Mouse (Mus musculus) stomach, postnatal 0 days (tissue): Measurements from ENCODE around the gene Isy1. TPM values are rescaled to one million over a fixed set of nuclear protein-coding genes. Genes with fewer than 3 reads are reported as not detected.
"Not testable (repeated sequence)": the region's sequence is repeated elsewhere in the genome, so short reads cannot be mapped to it uniquely, and the experiment has no call there.

Experiments used
- ATAC-seq: fragments of 200-750 bp; cut with Nextera tagmentation; 2 replicates; pipeline ENCODE4 v1.8.0; 2017; ENCODE audit not compliant: low FRiP score, low TSS enrichment
- DNase-seq: peaks from one replicate; pipeline ENCODE4 v3.0.0-alpha.2; 2016; ENCODE audit warnings: low spot score
- H3K27ac ChIP-seq: fragments of 300-500 bp; sonication (generic); replicated peaks from 2 replicates; pipeline ENCODE4 v1.5.1; 2014; ENCODE audit warnings: mild to moderate bottlenecking, control low read depth
- H3K27me3 ChIP-seq: fragments of 300-500 bp; sonication (generic); 2 replicates; pipeline ENCODE4 v1.6.1; 2014; ENCODE audit warnings: low read length; ENCODE audit not compliant: control insufficient read depth, insufficient read depth
- H3K36me3 ChIP-seq: fragments of 300-500 bp; sonication (generic); 2 replicates; pipeline ENCODE4 v1.6.1; 2014; ENCODE audit warnings: low read length, mixed read lengths; ENCODE audit not compliant: control insufficient read depth, insufficient read depth
- H3K4me1 ChIP-seq: fragments of 300-500 bp; sonication (generic); replicated peaks from 2 replicates; pipeline ENCODE4 v1.6.1; 2014; ENCODE audit warnings: antibody characterized with exemption; ENCODE audit not compliant: control insufficient read depth, insufficient read depth
- H3K4me2 ChIP-seq: fragments of 300-500 bp; sonication (generic); replicated peaks from 2 replicates; pipeline ENCODE4 v1.6.1; 2014; ENCODE audit warnings: low read depth, mild to moderate bottlenecking, control low read depth, moderate library complexity
- H3K4me3 ChIP-seq: fragments of 300-500 bp; sonication (generic); 2 replicates; pipeline ENCODE4 v1.5.1; 2014; ENCODE audit warnings: low read depth, low read length, control low read depth
- H3K9ac ChIP-seq: fragments of 300-500 bp; sonication (generic); 2 replicates; pipeline ENCODE4 v1.6.1; 2014; ENCODE audit warnings: mild to moderate bottlenecking, low read length, control low read depth, mixed read lengths
- H3K9me3 ChIP-seq: fragments of 300-500 bp; sonication (generic); 2 replicates; pipeline ENCODE4 v1.6.1; 2016; ENCODE audit warnings: low read length; ENCODE audit not compliant: control insufficient read depth
- CTCF ChIP-seq: IDR thresholded peaks from 2 replicates; pipeline ENCODE4 v1.5.1; 2016; ENCODE audit warnings: antibody characterized with exemption, low read depth, mild to moderate bottlenecking, moderate library complexity
- EP300 ChIP-seq: optimal IDR thresholded peaks from 2 replicates; pipeline ENCODE3; 2016; ENCODE audit warnings: antibody characterized with exemption
- WGBS: fragments of 180-500 bp; shearing (Covaris S2); extraction: QIAGEN DNeasy Blood & Tissue Kit; methylation state at CpG from one replicate; pipeline ENCODE4 v1.1.7; 2014; 5-methylcytosine and 5-hydroxymethylcytosine counted together
- polyA plus RNA-seq: library from polyadenylated mRNA; unstranded; fragments of >200 nt; fragmentation: Nextera tagmentation; extraction: Ambion mirVana; gene quantifications from 2 replicates; pipeline ENCODE4 v1.2.1, GENCODE M21; 2015

Isy1 gene
- polyA plus RNA-seq, 1 experiment from 2014 or later: 27.5 TPM

GRCm38 (mm10) chr6:87776663-87777062 lies 61.9 kb downstream of the Isy1 start:
- Histone ChIP-seq H3K36me3 (no peaks in the 10 kb centered on the region), H3K27ac (no peak overlapping the region), H3K4me3 (no peak overlapping the region), H3K27me3 (no peaks in the 10 kb centered on the region), H3K4me1 (no peaks in the 10 kb centered on the region), H3K9ac (no peak overlapping the region), H3K9me3 (no peaks in the 10 kb centered on the region), H3K4me2 (no peak overlapping the region)
- ATAC-seq: no peak
- TF ChIP-seq EP300 (no peak), CTCF (no peak)
- WGBS: 82% methylated on average over 1 of the region's 1 CpGs
- no peak for DNase-seq

GRCm38 (mm10) chr6:87775588-87776245 lies 62.9 kb downstream of the Isy1 start:
- ATAC-seq (no peak), DNase-seq (no peak)
- no peaks in the 10 kb centered on the region for H3K27me3 ChIP-seq
- H3K9me3 ChIP-seq: no peaks in the 10 kb centered on the region
- no peak overlapping the region for H3K27ac ChIP-seq
- WGBS: 46% methylated on average over 3 of the region's 3 CpGs
- no peak overlapping the region for H3K9ac ChIP-seq
- H3K36me3 ChIP-seq: no peaks in the 10 kb centered on the region
- H3K4me2 ChIP-seq: no peak overlapping the region
- H3K4me3 ChIP-seq: no peak overlapping the region
- no peaks in the 10 kb centered on the region for H3K4me1 ChIP-seq
- TF ChIP-seq EP300 (no peak), CTCF (no peak)

- H3K36me3 ChIP-seq: no peaks in the 10 kb centered on the region
- H3K9ac ChIP-seq: no peak overlapping the region
- DNase-seq (no peak), ATAC-seq (no peak)
- H3K9me3 ChIP-seq: no peaks in the 10 kb centered on the region
- no peak overlapping the region for H3K4me2 ChIP-seq
- H3K27me3 ChIP-seq: no peaks in the 10 kb centered on the region
- TF ChIP-seq EP300 (no peak), CTCF (no peak)
- no peak overlapping the region for H3K4me3 ChIP-seq
- no peak overlapping the region for H3K27ac ChIP-seq
- 71% methylated on average over 9 of the region's 9 CpGs for WGBS
- H3K4me1 ChIP-seq: no peaks in the 10 kb centered on the region
These were observed 63.7 kb downstream of the Isy1 start for GRCm38 (mm10) chr6:87774909-87775308.

GRCm38 (mm10) chr6:87774466-87774865 lies 64.1 kb downstream of the Isy1 start:
- no peaks in the 10 kb centered on the region for H3K9me3 ChIP-seq
- TF ChIP-seq EP300 (no peak), CTCF (no peak)
- ATAC-seq: no peak
- H3K9ac ChIP-seq: no peak overlapping the region
- no peaks in the 10 kb centered on the region for H3K27me3 ChIP-seq
- 21% methylated on average over 1 of the region's 1 CpGs for WGBS
- no peaks in the 10 kb centered on the region for H3K4me1 ChIP-seq
- H3K27ac ChIP-seq: no peak overlapping the region
- H3K4me3 ChIP-seq: no peak overlapping the region
- H3K36me3 ChIP-seq: no peaks in the 10 kb centered on the region
- no peak for DNase-seq
- no peak overlapping the region for H3K4me2 ChIP-seq

- H3K27me3 ChIP-seq: no peaks in the 10 kb centered on the region
- WGBS: 47% methylated on average over 8 of the region's 8 CpGs
- H3K4me3 ChIP-seq: no peak overlapping the region
- no peak overlapping the region for H3K27ac ChIP-seq
- TF ChIP-seq EP300 (no peak), CTCF (peak; percentile 70)
- H3K4me2 ChIP-seq: no peak overlapping the region
- ATAC-seq: no peak; the same call in 1 of the 2 replicates
- no peaks in the 10 kb centered on the region for H3K36me3 ChIP-seq
- no peaks in the 10 kb centered on the region for H3K4me1 ChIP-seq
- no peaks in the 10 kb centered on the region for H3K9me3 ChIP-seq
- no peak overlapping the region for H3K9ac ChIP-seq
- no peak for DNase-seq
These were observed 68.0 kb downstream of the Isy1 start for GRCm38 (mm10) chr6:87770626-87771025.

- DNase-seq, H3K36me3 ChIP-seq, H3K9ac ChIP-seq, H3K27ac ChIP-seq, H3K4me1 ChIP-seq, H3K9me3 ChIP-seq, ATAC-seq, H3K27me3 ChIP-seq, H3K4me2 ChIP-seq, H3K4me3 ChIP-seq: not testable (repeated sequence)
- WGBS: 93% methylated on average over 2 of the region's 2 CpGs
These were observed 74.3 kb downstream of the Isy1 start for GRCm38 (mm10) chr6:87764296-87764695.

Other genes with a start within 250 kb of the Isy1 start
- 0.92 and 1.1 TPM in 2 replicates for gene Prokr1, start 248.1 kb downstream of the Isy1 start, polyA plus RNA-seq
- gene Aplf, start 166.6 kb downstream of the Isy1 start, polyA plus RNA-seq: 8.4 and 9.8 TPM in 2 replicates
- 1.1 and 1.4 TPM in 2 replicates for gene Efcc1, start 107.9 kb downstream of the Isy1 start, polyA plus RNA-seq
- gene Gp9, start 60.7 kb downstream of the Isy1 start, polyA plus RNA-seq: 0.38 and 0.40 TPM in 2 replicates
- gene Rab43, start 26.6 kb downstream of the Isy1 start, polyA plus RNA-seq: 12.6 and 13.4 TPM in 2 replicates
- gene Gm45140, start 3.0 kb downstream of the Isy1 start, polyA plus RNA-seq: 1.3 and 1.9 TPM in 2 replicates
- gene Cnbp, start 12.3 kb upstream of the Isy1 start, polyA plus RNA-seq: 740 and 754 TPM in 2 replicates
- gene Copg1, start 49.0 kb upstream of the Isy1 start, polyA plus RNA-seq: 72.5 and 75.6 TPM in 2 replicates
- gene Hmces, start 75.1 kb upstream of the Isy1 start, polyA plus RNA-seq: 21.3 and 21.4 TPM in 2 replicates
- 17.3 and 20.0 TPM in 2 replicates for gene H1fx, start 142.8 kb upstream of the Isy1 start, polyA plus RNA-seq
- 179 and 198 TPM in 2 replicates for gene Rab7, start 206.5 kb upstream of the Isy1 start, polyA plus RNA-seq
- 265 and 266 TPM in 2 replicates for gene Rpn1, start 245.7 kb upstream of the Isy1 start, polyA plus RNA-seq